Mouse (Mus musculus) liver, embryonic 16.5 days (tissue): ENCODE results near the gene Pik3ip1. TPM values are rescaled to one million over a fixed set of nuclear protein-coding genes. Genes with fewer than 3 reads are reported as not detected.

Experiments
- ATAC-seq: fragments of 200-750 bp; cut with Nextera tagmentation; 2 replicates; pipeline ENCODE4 v1.8.0; 2017; ENCODE audit warnings: low read depth, mild to moderate bottlenecking, moderate number of reproducible peaks, moderate library complexity
- H3K27ac ChIP-seq: fragments of 300-500 bp; sonication (generic); 2 replicates; pipeline ENCODE4 v1.5.1; 2014; ENCODE audit warnings: mild to moderate bottlenecking, low read length
- H3K27me3 ChIP-seq: fragments of 300-500 bp; sonication (generic); 2 replicates; pipeline ENCODE4 v1.6.1; 2014; ENCODE audit warnings: low read depth, low read length, mixed read lengths; ENCODE audit not compliant: control insufficient read depth, insufficient read depth
- H3K36me3 ChIP-seq: fragments of 300-500 bp; sonication (generic); 2 replicates; pipeline ENCODE4 v1.6.1; 2014; ENCODE audit warnings: mild to moderate bottlenecking; ENCODE audit not compliant: control insufficient read depth, insufficient read depth
- H3K4me1 ChIP-seq: fragments of 300-500 bp; sonication (generic); 2 replicates; pipeline ENCODE4 v1.6.1; 2014; ENCODE audit warnings: low read depth, low read length, mixed read lengths; ENCODE audit not compliant: control insufficient read depth
- H3K4me2 ChIP-seq: fragments of 300-500 bp; sonication (generic); 2 replicates; pipeline ENCODE4 v1.6.1; 2014; ENCODE audit warnings: low read depth, low read length, mixed read lengths
- H3K4me3 ChIP-seq: fragments of 300-500 bp; sonication (generic); 2 replicates; pipeline ENCODE4 v1.5.1; 2014; ENCODE audit warnings: low read depth, mild to moderate bottlenecking, low read length
- H3K9ac ChIP-seq: fragments of 300-500 bp; sonication (generic); 2 replicates; pipeline ENCODE4 v1.6.1; 2014; ENCODE audit warnings: low read depth, low read length
- H3K9me3 ChIP-seq: fragments of 300-500 bp; sonication (generic); replicated peaks from 2 replicates; pipeline ENCODE4 v1.6.1; 2016; ENCODE audit warnings: low read length; ENCODE audit not compliant: control insufficient read depth
- WGBS: fragments of 180-500 bp; shearing (Covaris S2); extraction: QIAGEN DNeasy Blood & Tissue Kit; methylation state at CpG from one replicate; pipeline ENCODE4 v1.1.7; 2014; ENCODE audit not compliant: insufficient replicate concordance; 5-methylcytosine and 5-hydroxymethylcytosine counted together
- polyA plus RNA-seq: library from polyadenylated mRNA; unstranded; fragments of >200 nt; fragmentation: Nextera tagmentation; extraction: Ambion mirVana; gene quantifications from 2 replicates; pipeline ENCODE4 v1.2.1, GENCODE M21; 2015

The Pik3ip1 gene
- polyA plus RNA-seq, 1 experiment from 2014 or later: 1.4 TPM

GRCm38 (mm10) chr11:3392526-3392925, 62.3 kb downstream of the Pik3ip1 start:
- Histone ChIP-seq H3K27me3 (no peaks in the 10 kb centered on the region), H3K36me3 (no peaks in the 10 kb centered on the region), H3K9ac (no peak overlapping the region), H3K4me3 (no peak overlapping the region), H3K4me2 (no peak overlapping the region), H3K27ac (no peak overlapping the region), H3K9me3 (no peaks in the 10 kb centered on the region), H3K4me1 (peaks cover 1% of the 10 kb centered on the region)
- ATAC-seq: no peak
- 66% methylated on average over 8 of the region's 8 CpGs for WGBS

Other genes starting within 250 kb of the Pik3ip1 start
- 3.4 and 4.1 TPM in 2 replicates for gene Sfi1, start 136.9 kb upstream of the Pik3ip1 start, polyA plus RNA-seq
- 18.5 and 18.7 TPM in 2 replicates for gene Eif4enif1, start 128.0 kb upstream of the Pik3ip1 start, polyA plus RNA-seq
- 91.6 and 103 TPM in 2 replicates for gene Drg1, start 64.0 kb upstream of the Pik3ip1 start, polyA plus RNA-seq
- gene Patz1, start 41.5 kb upstream of the Pik3ip1 start, polyA plus RNA-seq: 8.7 and 9.2 TPM in 2 replicates
- gene Limk2, start 78.8 kb downstream of the Pik3ip1 start, polyA plus RNA-seq: 6.7 and 7.3 TPM in 2 replicates
- 8.4 and 9.0 TPM in 2 replicates for gene Rnf185, start 122.0 kb downstream of the Pik3ip1 start, polyA plus RNA-seq
- 0.09 and 0.12 TPM in 2 replicates for gene Pla2g3, start 157.9 kb downstream of the Pik3ip1 start, polyA plus RNA-seq
- 0.96 and 1.0 TPM in 2 replicates for gene Inpp5j, start 174.4 kb downstream of the Pik3ip1 start, polyA plus RNA-seq
- 9.6 and 10.8 TPM in 2 replicates for gene Selenom, start 184.3 kb downstream of the Pik3ip1 start, polyA plus RNA-seq
- gene Smtn, start 210.2 kb downstream of the Pik3ip1 start, polyA plus RNA-seq: 10.4 and 16.7 TPM in 2 replicates